Mouse (Mus musculus): ENCODE results near the gene Gabra5.

Gene Gabra5

DNA sequence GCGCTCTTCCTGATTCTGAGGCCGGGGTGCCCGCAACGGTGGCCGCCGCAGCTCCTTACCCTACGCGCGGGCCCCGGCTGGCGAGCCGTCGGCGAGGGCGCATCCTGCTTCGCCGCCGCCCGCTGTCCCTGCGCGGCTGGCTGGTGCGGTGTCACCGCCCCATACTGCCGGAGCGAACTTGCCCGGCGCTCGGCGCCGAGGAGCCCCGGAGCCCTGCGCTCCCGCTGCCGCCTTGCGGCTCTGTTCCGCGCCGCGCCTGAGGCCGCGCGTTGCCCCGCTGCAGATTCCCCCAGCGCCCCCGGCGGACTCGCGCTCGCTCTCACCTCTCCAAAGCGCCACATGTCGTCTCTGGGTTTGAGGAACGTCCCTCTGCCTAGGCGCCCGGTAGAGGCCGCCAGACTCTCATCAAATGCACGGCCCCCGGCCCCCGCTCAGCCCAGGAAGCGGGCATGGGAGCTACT, at the start of gene Gabra5:
Gene Gabra5 (minus strand): TSS at position 379 of the 461 bp plus-strand sequence.
- in situ Hi-C loops (cut with MboI) = no loop called here

DNA sequence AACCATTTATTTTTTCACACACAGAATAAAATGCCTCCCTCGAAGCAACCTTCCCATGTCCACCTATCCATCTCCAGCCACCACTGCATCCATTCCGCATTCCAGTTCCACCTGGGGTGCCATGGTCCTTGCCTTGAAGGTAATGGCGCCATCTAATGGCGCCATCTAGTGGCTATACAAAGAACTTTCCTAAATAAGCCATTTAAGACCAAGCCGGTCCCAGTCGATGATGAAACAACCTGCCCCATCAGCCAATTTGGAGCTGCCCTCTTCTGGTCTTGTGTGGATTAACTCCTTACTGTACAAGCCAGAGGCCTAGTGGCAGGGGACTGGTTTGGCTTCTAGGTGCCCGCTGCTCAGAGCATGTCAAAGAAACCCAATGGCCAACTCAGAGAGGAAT, 28.7 kb upstream of the Gabra5 start:
- in situ Hi-C loops (cut with MboI) = no loop called here

DNA sequence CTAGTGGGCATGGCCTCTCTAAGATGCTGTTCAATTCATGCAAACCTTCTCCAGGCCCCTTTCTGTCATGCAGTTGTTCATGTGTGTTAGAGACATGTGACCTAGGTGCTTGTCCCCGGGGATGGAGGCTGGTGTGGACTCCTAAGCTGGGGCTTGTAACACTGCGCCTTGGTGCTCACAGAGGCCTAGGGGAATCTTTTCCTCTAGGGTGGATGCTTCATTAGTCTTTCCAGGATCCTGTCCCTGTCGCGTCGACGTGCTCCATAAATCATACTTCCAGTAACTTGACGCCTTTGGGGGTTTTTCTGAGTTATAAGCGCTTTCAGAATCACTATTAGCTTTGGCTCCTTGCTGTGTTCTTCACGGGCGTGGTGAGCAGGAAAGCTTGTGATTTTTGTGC, 22.8 kb upstream of the Gabra5 start:
- in situ Hi-C loops (cut with MboI) = no loop called here

DNA sequence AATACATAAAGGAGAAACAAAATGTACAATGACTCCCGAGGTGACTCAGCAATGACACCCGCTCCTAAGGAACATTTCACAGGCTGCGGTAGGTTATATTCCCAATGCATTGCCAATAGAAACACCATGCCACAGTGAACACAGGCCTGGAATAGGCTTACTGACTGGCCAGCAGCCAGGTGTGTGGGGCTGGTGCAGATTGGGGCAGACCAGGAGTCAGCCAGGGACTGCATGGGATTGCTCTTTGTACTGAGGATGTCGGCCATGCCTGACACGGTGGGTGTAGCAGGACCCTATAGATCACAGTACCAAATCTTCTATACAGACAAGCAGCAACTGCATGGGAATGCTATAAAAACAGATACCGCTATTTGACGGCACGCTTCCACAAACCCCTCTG, 20.1 kb upstream of the Gabra5 start:
- in situ Hi-C loops (cut with MboI) = no loop called here

DNA sequence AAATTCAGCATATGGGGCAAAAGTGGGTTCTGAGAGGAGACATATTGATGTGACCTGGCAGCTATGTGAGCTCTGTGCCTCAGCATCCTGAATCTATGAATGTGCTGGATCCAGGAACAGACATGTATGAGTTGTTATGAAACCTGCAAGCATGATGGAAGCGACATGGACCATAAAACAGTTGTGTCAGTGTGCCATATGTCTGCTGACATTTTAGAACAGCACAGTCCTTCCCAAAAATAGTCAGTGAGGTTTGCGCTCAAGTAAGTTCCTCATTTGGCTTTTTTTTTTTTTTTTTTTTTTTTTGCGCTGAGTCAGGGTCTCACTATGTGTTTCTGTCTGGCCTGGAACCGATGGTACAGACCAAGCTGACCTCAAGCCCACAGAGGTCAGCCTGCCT, 19.6 kb upstream of the Gabra5 start:
- in situ Hi-C loops (cut with MboI) = no loop called here

DNA sequence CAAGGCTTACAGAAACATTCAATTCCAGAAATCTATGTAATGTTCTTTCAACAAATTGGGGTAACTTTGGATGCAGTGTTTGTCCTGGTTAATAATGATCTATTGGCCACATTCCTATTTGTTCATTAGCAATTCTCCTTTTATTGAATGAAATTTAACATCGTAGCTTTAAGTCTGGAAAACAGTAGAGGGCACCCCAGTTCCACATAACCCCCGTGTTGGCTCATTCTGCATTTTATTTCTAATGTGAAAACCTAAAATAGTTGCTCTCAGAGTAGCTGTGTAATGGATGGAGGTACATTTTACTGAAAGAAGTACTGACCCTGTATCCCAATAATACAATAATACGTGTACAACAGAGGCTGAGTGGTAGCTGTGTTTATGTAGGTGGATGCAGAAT, 3.1 kb upstream of the Gabra5 start:
- in situ Hi-C loops (cut with MboI) = no loop called here

DNA sequence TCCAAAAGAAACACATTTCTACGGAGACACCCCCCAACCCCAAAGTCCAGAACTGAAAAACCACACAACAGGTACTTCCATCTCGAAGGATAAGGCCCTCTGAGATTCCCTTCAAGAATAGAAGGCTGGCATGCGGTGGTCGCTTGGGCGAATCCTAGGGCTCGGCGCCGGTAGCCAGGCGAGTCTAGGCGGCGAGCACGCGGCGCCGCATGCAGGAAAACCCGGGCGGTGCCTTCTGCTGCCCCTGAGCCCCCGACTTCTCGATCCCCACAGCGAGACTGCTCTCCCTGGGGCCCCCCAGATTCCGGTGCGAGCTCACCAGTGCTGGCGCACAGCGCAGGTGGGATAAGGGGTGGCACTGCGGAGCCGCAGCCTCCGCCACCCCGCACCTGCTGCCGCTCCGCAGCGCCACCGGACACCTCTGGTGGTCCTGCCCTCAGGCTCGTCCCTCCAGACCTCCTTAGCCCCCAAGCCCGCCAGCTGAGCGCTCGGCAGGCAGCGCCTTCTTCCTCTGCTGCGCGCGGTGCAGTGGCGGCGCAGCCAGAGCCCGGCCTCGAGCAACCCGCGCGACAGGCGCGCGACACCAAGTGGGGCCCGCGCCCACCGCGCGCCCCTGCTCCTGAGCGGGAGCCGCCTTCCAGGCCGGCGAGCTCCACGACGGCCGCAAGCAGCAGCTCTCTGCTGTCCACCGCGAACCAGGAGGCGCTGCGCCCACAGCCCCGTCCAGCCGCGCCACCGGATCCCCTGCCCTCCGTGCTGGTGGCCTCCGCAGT, 813 bp downstream of the Gabra5 start:
- in situ Hi-C loops (cut with MboI) = no loop called here

DNA sequence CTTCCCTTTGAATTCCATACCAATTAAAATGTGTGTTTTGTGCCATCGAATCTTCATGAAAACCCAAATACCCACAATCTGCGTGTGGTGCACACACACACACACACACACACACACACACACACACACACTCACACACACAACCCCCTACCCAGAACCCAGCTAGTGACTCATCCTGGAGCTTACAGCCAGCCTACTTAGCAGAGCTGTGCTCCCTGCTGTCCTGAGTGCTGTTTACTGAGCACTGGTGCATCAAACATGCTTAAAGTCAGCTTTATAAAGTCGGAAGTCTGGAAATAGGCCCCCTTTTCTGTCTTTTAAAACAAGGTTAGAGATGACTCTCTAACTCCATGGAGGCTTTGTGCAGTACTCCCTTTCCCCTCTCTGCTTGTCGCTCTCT, 7.0 kb downstream of the Gabra5 start:
- in situ Hi-C loops (cut with MboI) = no loop called here

DNA sequence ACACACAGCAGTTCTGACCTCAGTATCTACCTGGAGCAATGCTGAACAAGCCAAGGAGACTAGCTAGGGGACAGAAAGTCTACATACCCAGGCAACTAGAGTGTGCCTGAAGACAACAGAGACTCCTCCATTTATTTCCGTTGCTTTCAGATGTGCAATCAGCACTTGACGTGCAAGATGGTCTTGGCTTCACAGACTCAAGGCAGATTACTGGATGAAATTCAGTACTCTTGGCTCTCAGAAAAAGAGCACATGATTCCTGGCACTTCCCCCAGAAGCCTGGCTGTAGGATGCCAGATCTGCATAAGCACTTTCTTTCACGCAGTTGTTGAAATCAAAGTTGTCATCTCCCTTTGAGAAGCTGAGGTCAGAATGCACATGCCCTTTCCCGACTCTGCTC, 18.1 kb downstream of the Gabra5 start:
- in situ Hi-C loops (cut with MboI) = no loop called here

DNA sequence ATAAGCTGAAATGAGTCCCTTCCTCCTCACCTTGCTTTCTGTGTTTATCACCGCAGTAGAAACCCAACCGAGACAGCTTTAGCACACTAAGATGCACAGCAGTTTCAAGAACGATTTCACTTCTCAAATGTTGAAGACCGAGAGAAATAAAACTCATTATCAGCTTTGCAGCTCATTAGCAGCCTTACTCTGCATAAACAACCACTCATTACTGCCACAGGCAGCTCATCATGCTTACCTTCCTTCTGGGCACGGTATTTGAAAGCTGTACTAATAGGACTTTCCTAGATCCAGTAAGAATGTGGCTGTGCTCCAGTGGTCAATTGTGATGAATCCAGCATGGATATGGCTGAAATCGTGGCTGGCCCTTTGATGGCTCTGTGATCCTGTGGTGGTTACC, 23.0 kb downstream of the Gabra5 start:
- in situ Hi-C loops (cut with MboI) = no loop called here

DNA sequence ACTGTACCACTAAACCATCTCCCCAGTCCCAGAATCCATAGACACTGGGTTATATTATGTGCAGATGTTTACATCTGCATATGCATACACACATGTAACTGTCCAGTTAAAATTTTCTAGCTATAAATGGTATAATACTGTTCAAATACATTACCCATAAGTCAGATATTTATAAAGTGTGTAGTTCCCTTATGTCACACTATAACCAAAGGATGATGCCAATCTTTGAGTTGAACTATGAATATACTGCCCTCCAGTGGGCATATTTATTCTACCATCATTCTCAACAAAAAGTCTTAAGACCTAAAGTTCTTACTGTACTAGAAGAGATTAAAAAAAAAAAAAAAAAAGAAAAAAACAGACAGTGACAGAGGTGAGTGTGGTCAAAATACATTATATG, 27.0 kb downstream of the Gabra5 start:
- in situ Hi-C loops (cut with MboI) = no loop called here

DNA sequence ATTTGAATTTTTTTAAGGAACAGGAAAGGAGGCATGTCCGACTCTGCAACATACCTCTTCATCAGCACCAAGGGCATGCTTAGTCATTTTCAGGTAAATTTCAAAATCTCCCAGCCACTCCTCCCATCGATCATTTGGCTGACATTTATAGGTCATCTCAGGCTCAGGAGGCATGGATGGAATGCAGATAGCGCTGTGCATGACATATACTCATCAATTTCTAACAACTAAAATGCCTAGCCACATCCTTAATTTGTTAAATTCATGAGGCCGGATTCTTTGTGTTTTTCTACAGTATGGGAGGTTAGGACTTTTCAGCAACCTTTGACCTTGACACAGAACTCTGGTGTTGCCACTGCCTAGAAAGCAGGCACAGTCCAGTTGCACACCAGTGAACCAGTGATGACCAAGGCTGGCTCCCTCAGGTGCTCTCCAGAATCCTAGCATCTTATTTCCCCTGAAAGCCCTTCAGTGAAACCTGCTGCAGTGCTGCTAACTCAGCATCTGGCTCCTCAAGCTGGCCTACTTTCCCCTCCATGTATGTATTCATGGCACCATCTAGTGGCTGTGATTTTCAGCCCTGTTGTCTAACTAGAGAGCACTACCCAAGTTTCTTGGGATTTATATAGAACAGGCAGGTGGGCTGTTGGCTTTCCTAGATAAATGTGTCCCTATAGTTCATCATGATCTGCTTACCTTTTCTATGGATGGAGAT, 35.9 kb downstream of the Gabra5 start:
- in situ Hi-C loops (cut with MboI) = no loop called here

DNA sequence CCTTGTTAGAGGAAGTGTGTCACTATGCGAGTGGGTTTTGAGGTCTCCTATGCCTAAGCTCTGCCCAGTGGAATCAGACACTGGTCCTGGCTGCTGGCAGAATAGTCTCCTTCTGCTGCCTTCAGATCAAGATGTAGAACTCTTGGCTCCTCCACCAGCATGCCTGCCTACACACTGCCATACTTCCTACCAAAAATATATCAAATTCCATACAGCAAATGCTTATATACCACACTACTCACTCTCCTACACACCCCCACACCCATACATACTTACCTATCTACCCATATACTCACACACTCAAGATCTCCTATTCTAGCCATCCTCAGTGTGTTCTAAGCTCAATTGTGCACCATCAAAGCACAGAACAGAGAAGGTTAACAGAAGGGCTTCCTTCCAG, 38.5 kb downstream of the Gabra5 start:
- in situ Hi-C loops (cut with MboI) = no loop called here

DNA sequence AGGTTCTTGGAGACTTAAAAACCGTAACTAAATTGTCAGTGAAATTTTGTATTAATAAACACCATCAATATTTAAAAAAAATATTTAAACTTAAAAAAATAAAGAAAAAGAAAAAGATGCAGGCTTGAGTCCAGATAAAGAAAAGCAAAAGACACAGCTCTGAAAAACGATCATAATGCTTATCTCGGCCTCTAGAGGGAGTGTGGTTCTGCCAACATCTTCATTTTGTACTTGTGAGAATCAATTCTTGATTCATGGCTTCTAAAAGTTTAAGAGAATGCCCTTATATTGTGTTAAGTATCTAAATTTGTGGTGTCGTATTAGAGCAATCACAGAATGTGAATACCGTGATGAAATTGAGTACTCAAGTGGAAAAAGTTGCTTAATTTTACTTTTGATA, 49.5 kb downstream of the Gabra5 start:
- in situ Hi-C loops (cut with MboI) = no loop called here

DNA sequence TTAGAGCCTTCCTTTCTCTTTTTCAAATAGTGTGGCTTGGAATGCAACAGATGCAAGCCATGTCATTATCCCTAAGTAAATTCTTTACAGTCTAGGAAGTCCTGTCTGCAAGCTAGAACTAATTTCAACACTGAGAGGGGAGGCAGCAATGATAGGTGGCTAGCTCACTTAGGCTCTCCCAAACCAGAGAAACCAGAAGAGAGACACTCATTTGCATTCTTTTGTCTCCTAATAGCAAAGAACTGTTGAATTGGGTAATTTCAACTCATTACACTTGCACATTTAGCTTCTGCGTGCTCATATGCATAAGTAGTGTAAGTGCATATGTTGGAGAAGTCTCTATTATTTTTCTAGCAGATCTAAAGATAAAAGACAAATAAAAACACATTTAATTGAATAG, 61.6 kb downstream of the Gabra5 start:
- in situ Hi-C loops (cut with MboI) = no loop called here

DNA sequence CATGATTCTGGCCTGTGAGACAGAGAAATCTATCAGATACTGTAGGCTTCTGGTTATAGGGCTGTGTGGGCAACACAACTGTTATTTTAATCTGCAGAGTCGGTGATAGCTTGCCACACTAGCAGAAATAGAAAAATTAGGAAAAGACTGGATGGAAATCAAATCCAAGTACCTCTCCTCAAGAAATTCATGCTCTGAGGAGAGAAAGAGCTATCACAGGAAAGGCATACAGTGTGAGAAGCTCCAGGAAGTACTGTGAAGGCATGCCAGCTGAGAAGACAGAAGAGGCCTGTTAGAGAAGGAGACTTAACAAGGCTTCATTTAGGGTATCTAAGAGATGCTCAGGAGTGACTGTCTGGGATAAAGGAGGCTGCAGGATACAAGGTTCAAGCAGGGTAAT, 87.2 kb downstream of the Gabra5 start:
- in situ Hi-C loops (cut with MboI) = no loop called here

DNA sequence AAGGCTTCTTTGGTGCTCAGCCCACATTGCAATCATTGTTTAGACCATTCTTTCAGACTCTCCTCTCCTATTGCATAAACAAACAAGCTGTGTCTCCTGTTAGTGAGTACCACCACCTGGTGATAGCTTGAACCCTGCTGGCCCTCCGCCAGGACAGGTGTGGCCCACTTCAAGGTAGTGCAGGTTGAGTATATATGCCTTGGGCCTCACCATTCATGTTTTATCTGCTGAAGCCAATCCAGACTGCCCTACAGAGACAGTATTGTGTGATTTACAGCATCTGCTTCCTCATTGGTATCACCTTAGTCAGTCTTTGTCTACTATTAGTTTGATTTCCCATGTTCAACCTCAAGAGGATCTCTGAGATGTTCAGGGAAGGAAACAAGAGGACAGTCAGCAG, 88.8 kb downstream of the Gabra5 start:
- in situ Hi-C loops (cut with MboI) = no loop called here

DNA sequence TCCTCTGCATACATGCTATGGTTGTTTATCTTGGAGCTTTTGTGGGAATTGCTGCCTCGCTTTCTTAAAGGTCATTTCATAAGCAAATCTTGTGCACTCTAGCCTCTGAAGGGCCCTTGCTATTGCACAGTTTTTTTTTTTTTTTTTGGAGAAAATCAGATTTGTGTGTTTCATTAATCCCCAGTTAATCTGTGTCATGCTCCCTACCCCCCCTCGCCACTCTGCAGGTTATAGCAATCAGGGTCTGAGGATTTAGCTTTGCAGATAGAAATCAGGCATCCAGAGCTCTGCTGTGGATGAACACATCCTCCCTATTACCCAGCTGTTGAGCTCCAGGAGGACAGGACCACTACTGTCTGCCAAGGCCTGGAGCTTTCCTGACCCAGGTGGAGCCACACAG, 90.5 kb downstream of the Gabra5 start, which contains the start of gene Gabrb3:
Gene Gabrb3 (plus strand): TSS at position 301 of the 400 bp plus-strand sequence.
- in situ Hi-C loops (cut with MboI) = no loop called here

DNA sequence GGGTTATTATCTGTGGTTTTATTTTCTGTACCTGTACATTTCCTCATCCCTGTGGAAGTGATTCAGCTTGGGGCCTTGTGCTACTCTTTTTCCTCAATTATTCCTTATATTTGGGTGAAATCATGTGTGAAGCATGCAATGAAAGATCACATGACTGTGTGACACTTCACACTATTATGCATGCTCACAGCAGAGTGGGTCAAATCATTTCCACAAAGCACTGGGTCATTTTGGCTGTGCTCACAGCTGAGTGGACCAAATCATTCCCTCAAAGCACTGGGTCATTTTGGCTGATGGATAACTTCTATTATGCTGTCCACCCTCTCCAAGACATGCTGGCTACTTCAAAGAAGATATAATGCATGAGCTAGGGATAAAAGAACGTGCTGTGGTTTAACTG, 97.0 kb downstream of the Gabra5 start:
- in situ Hi-C loops (cut with MboI) = no loop called here

DNA sequence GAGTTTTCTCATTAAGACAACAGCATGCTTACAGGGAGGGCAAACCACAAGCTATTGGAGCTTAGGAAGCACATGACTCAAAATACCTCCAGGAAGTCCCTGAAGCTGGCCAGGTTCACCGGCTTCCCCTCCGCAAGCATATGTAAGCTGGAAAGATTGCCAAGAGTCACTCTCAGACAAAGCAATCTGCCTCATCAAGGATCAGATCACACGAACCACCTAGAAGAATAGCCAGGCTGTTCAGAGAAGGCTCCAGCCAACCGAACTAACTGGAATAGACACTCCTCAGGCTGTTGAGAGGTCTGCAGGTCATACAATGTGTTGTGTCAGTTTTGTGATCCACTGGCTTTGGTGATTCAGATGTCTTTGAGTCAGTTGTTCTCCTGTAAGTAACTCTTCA, 98.7 kb downstream of the Gabra5 start:
- in situ Hi-C loops (cut with MboI) = no loop called here

DNA sequence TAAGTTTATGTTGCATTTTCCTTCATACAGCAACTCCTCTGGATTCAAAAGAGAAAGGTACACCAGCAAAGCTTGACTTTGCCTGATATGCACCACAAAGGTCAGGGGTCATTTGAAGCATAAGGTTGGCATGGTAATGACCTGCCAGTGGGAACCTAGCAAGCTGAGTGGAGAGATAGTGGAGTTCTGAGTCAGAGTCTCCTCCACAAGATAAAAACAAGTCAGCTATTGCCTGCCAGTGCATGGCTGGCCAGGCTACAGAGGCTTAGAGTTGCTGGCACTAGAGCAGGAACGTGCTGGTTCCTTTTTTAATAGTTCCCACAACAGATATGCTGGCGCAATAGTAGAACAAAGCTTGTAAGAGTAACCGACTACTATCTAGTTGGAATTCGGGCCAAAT, 116.3 kb downstream of the Gabra5 start:
- in situ Hi-C loops (cut with MboI) = no loop called here

DNA sequence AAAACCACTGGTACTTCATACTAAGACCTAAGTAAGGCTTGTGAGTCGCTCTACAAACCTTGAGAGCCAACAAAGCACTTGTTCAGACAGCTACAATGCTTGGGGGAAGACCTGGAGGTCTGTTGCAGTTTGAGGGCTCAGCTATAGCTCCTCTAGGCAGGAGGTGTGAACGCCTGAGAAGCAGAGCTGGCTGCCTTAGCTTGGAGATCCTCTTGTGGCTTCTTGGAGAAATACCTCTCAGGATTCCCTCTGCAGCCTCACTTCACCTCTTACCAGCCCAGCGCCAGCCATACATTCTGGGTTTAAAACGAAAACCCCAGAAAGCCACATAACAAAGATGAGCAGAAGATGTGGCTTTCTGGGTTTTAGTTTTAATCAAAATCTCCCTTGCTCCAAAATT, 119.8 kb downstream of the Gabra5 start:
- in situ Hi-C loops (cut with MboI) = no loop called here

DNA sequence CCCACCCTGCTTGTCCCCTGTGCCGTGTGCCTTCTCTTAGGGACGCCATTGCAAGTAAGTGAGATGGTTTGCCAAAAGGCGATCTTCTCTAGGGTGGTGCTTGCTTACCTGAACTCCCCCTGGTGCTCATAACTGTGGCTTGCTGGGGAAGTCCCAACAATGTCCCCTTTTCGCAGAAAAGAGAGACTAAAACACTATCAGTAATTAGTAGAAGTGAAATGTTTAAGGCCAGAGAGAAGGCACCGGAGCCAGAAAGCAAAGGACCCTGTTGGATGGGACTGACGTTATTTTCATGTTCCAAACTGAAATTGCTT, 122.6 kb downstream of the Gabra5 start:
- in situ Hi-C loops (cut with MboI) = no loop called here
